Mouse (Mus musculus) liver, postnatal 0 days (tissue): Measurements from ENCODE around the gene Scn1b. TPM values are rescaled to one million over a fixed set of nuclear protein-coding genes. Genes with fewer than 3 reads are reported as not detected.
A peak's percentile ranks its signal among the peaks of the same experiment; 100 is the strongest.

ENCODE experiments used
- ATAC-seq: fragments of 200-750 bp; cut with Nextera tagmentation; 2 replicates; pipeline ENCODE4 v1.8.0; 2017; ENCODE audit warnings: mild to moderate bottlenecking, moderate library complexity
- DNase-seq: peaks from one replicate; pipeline ENCODE4 v3.0.0-alpha.2; 2016
- H3K27ac ChIP-seq: fragments of 300-500 bp; sonication (generic); 2 replicates; pipeline ENCODE4 v1.5.1; 2014; ENCODE audit warnings: antibody characterized with exemption, moderate library complexity, mild to moderate bottlenecking, low read depth
- H3K27me3 ChIP-seq: fragments of 300-500 bp; sonication (generic); 2 replicates; pipeline ENCODE4 v1.6.1; 2014; ENCODE audit warnings: low read length, control low read depth, mixed read lengths; ENCODE audit not compliant: insufficient read depth
- H3K36me3 ChIP-seq: fragments of 300-500 bp; sonication (generic); replicated peaks from 2 replicates; pipeline ENCODE4 v1.6.1; 2014; ENCODE audit warnings: mild to moderate bottlenecking, control low read depth, low read length, moderate library complexity, mixed read lengths; ENCODE audit not compliant: insufficient read depth
- H3K4me1 ChIP-seq: fragments of 300-500 bp; sonication (generic); 2 replicates; pipeline ENCODE4 v1.6.1; 2014; ENCODE audit warnings: antibody characterized with exemption, mild to moderate bottlenecking, control low read depth; ENCODE audit not compliant: insufficient read depth
- H3K4me2 ChIP-seq: fragments of 300-500 bp; sonication (generic); 2 replicates; pipeline ENCODE4 v1.6.1; 2014; ENCODE audit warnings: low read depth, mild to moderate bottlenecking, low read length, moderate library complexity, mixed read lengths
- H3K4me3 ChIP-seq: fragments of 300-500 bp; sonication (generic); 2 replicates; pipeline ENCODE4 v1.5.1; 2014; ENCODE audit warnings: low read depth, low read length
- H3K9ac ChIP-seq: fragments of 300-500 bp; sonication (generic); replicated peaks from 2 replicates; pipeline ENCODE4 v1.6.1; 2014; ENCODE audit warnings: mild to moderate bottlenecking, moderate library complexity
- H3K9me3 ChIP-seq: fragments of 300-500 bp; sonication (generic); 2 replicates; pipeline ENCODE4 v1.6.1; 2016; ENCODE audit warnings: mild to moderate bottlenecking, control low read depth, low read length, mixed read lengths
- CTCF ChIP-seq: sonication (generic); IDR thresholded peaks from 2 replicates; pipeline ENCODE4 v1.5.1; 2016; ENCODE audit warnings: antibody characterized with exemption, low read depth
- EP300 ChIP-seq: IDR thresholded peaks from 2 replicates; pipeline ENCODE4 v1.6.1; 2016; ENCODE audit warnings: antibody characterized with exemption, low read depth, mild to moderate bottlenecking
- WGBS: fragments of 180-500 bp; shearing (Covaris S2); extraction: QIAGEN DNeasy Blood & Tissue Kit; methylation state at CpG from one replicate; pipeline ENCODE4 v1.1.7; 2014; ENCODE audit not compliant: insufficient replicate concordance; 5-methylcytosine and 5-hydroxymethylcytosine counted together
- polyA plus RNA-seq: library from polyadenylated mRNA; unstranded; fragments of >200 nt; fragmentation: Nextera tagmentation; extraction: Ambion mirVana; gene quantifications from 2 replicates; pipeline ENCODE4 v1.2.1, GENCODE M21; 2015

The Scn1b gene
- polyA plus RNA-seq: 2.8 and 3.1 TPM in 2 replicates

GRCm38 (mm10) chr7:31126851-31127724, at the start of gene Scn1b:
Scn1b (minus strand) TSS chr7:31127003.
- Histone ChIP-seq H3K9me3 (no peaks in the 10 kb centered on the region), H3K27me3 (peaks cover 30% of the 10 kb centered on the region), H3K4me2 (peak within 1 kb of the TSS; percentile 78), H3K9ac (peak within 1 kb of the TSS; percentile 51), H3K4me3 (peak within 1 kb of the TSS; percentile 47), H3K27ac (no peak within 1 kb of the TSS), H3K4me1 (peaks cover 11% of the 10 kb centered on the region; the same call in 1 of the 2 replicates), H3K36me3 (peaks cover 25% of the 10 kb centered on the region)
- 3% methylated on average over 28 of the region's 60 CpGs for WGBS
- TF ChIP-seq EP300 (no peak), CTCF (no peak)
- DNase-seq: peak; percentile 51
- peak; percentile 67 for ATAC-seq

GRCm38 (mm10) chr7:31175096-31175495, 48.3 kb upstream of the Scn1b start:
- H3K4me2 ChIP-seq: no peak overlapping the region
- no peaks in the 10 kb centered on the region for H3K36me3 ChIP-seq
- no peak for ATAC-seq
- H3K4me3 ChIP-seq: no peak overlapping the region
- H3K27me3 ChIP-seq: peaks cover 5% of the 10 kb centered on the region; the same call in 1 of the 2 replicates
- DNase-seq: no peak
- WGBS: 67% methylated on average over 3 of the region's 3 CpGs
- H3K4me1 ChIP-seq: 0 out of 2 replicates have a peak, but pooled peaks cover 3% of the 10 kb centered on the region
- no peaks in the 10 kb centered on the region for H3K9me3 ChIP-seq
- no peak overlapping the region for H3K27ac ChIP-seq
- TF ChIP-seq CTCF: no peak
- TF ChIP-seq EP300: no peak
- no peak overlapping the region for H3K9ac ChIP-seq

- Histone ChIP-seq H3K9ac (no peak overlapping the region), H3K36me3 (no peaks in the 10 kb centered on the region), H3K27ac (no peak overlapping the region), H3K9me3 (no peaks in the 10 kb centered on the region), H3K4me1 (0 out of 2 replicates have a peak, but pooled peaks cover 3% of the 10 kb centered on the region), H3K4me2 (no peak overlapping the region), H3K4me3 (no peak overlapping the region), H3K27me3 (peaks cover 5% of the 10 kb centered on the region; the same call in 1 of the 2 replicates)
- no peak for TF ChIP-seq CTCF
- no peak for ATAC-seq
- DNase-seq: no peak
- 57% methylated on average over 8 of the region's 8 CpGs for WGBS
Measured at GRCm38 (mm10) chr7:31174466-31174865, 47.7 kb upstream of the Scn1b start.

- Histone ChIP-seq H3K27ac (no peak overlapping the region), H3K27me3 (0 out of 2 replicates have a peak, but pooled peaks cover 2% of the 10 kb centered on the region), H3K4me1 (no peaks in the 10 kb centered on the region), H3K36me3 (no peaks in the 10 kb centered on the region), H3K4me3 (no peak overlapping the region), H3K9me3 (no peaks in the 10 kb centered on the region), H3K4me2 (no peak overlapping the region), H3K9ac (no peak overlapping the region)
- WGBS: 10% methylated on average over 2 of the region's 2 CpGs
- ATAC-seq: no peak
- no peak for TF ChIP-seq EP300
- TF ChIP-seq CTCF: peak; percentile 79
- DNase-seq: peak; percentile 55
Measured at GRCm38 (mm10) chr7:31172238-31172637, 45.4 kb upstream of the Scn1b start.

- Histone ChIP-seq H3K36me3 (no peaks in the 10 kb centered on the region), H3K4me2 (no peak overlapping the region), H3K4me1 (no peaks in the 10 kb centered on the region), H3K27ac (no peak overlapping the region), H3K9ac (no peak overlapping the region), H3K27me3 (no peaks in the 10 kb centered on the region), H3K9me3 (no peaks in the 10 kb centered on the region), H3K4me3 (no peak overlapping the region)
- WGBS: 90% methylated on average over 9 of the region's 9 CpGs
- TF ChIP-seq CTCF: no peak
- no peak for TF ChIP-seq EP300
- ATAC-seq (no peak), DNase-seq (no peak)
Measured at GRCm38 (mm10) chr7:31170520-31170919, 43.7 kb upstream of the Scn1b start.

GRCm38 (mm10) chr7:31168412-31168811, 41.6 kb upstream of the Scn1b start:
- Histone ChIP-seq H3K36me3 (no peaks in the 10 kb centered on the region), H3K27me3 (no peaks in the 10 kb centered on the region), H3K4me1 (no peaks in the 10 kb centered on the region), H3K9ac (no peak overlapping the region), H3K4me2 (no peak overlapping the region), H3K9me3 (no peaks in the 10 kb centered on the region), H3K4me3 (no peak overlapping the region), H3K27ac (peak overlapping the region; percentile 18; the same call in 1 of the 2 replicates)
- DNase-seq (peak; percentile 53), ATAC-seq (peak; percentile 77)
- TF ChIP-seq EP300 (no peak), CTCF (peak; percentile 32)
- 16% methylated on average over 8 of the region's 8 CpGs for WGBS
